Mouse (Mus musculus) intestine, embryonic 14.5 days (tissue): ENCODE results near the gene Glul. TPM values are rescaled to one million over a fixed set of nuclear protein-coding genes. Genes with fewer than 3 reads are reported as not detected.

Experiments
- ATAC-seq: fragments of 200-750 bp; cut with Nextera tagmentation; replicated peaks from 2 replicates; pipeline ENCODE4 v1.8.0; 2017; ENCODE audit warnings: low read depth, moderate number of reproducible peaks, moderate TSS enrichment, moderate library complexity; ENCODE audit not compliant: low FRiP score, low TSS enrichment
- DNase-seq: peaks from one replicate; pipeline ENCODE4 v3.0.0-alpha.2; 2018; ENCODE audit warnings: low spot score
- H3K27ac ChIP-seq: fragments of 300-500 bp; sonication (generic); 2 replicates; pipeline ENCODE4 v1.5.1; 2014; ENCODE audit warnings: low read depth, mild to moderate bottlenecking, control low read depth
- H3K27me3 ChIP-seq: fragments of 300-500 bp; sonication (generic); replicated peaks from 2 replicates; pipeline ENCODE4 v1.6.1; 2014; ENCODE audit warnings: low read length, control low read depth; ENCODE audit not compliant: control insufficient read depth, insufficient read depth
- H3K36me3 ChIP-seq: fragments of 300-500 bp; sonication (generic); 2 replicates; pipeline ENCODE4 v1.6.1; 2014; ENCODE audit warnings: low read length, control low read depth; ENCODE audit not compliant: control insufficient read depth, insufficient read depth
- H3K4me1 ChIP-seq: fragments of 300-500 bp; sonication (generic); replicated peaks from 2 replicates; pipeline ENCODE4 v1.6.1; 2014; ENCODE audit warnings: low read length, control low read depth, mixed read lengths; ENCODE audit not compliant: control insufficient read depth, insufficient read depth
- H3K4me2 ChIP-seq: fragments of 300-500 bp; sonication (generic); 2 replicates; pipeline ENCODE4 v1.6.1; 2014; ENCODE audit warnings: low read length
- H3K4me3 ChIP-seq: fragments of 300-500 bp; sonication (generic); 2 replicates; pipeline ENCODE4 v1.5.1; 2014; ENCODE audit warnings: low read depth, low read length, control low read depth, mixed read lengths
- H3K9ac ChIP-seq: fragments of 300-500 bp; sonication (generic); 2 replicates; pipeline ENCODE4 v1.6.1; 2014; ENCODE audit warnings: mild to moderate bottlenecking, low read length
- H3K9me3 ChIP-seq: fragments of 300-500 bp; sonication (generic); 2 replicates; pipeline ENCODE4 v1.6.1; 2016; ENCODE audit warnings: low read length, control low read depth; ENCODE audit not compliant: control insufficient read depth
- whole genome bisulfite sequencing: fragments of 180-500 bp; shearing (Covaris S2); extraction: QIAGEN DNeasy Blood & Tissue Kit; methylation state at CpG from one replicate; pipeline ENCODE4 v1.1.7; 2014; 5-methylcytosine and 5-hydroxymethylcytosine counted together
- polyA plus RNA-seq: library from polyadenylated mRNA; unstranded; fragments of >200 nt; fragmentation: Nextera tagmentation; extraction: Ambion mirVana; gene quantifications from 2 replicates; pipeline ENCODE4 v1.2.1, GENCODE M21; 2014

Gene Glul
- polyA plus RNA-seq, 1 experiment from 2014 or later: 91.7 TPM

DNA sequence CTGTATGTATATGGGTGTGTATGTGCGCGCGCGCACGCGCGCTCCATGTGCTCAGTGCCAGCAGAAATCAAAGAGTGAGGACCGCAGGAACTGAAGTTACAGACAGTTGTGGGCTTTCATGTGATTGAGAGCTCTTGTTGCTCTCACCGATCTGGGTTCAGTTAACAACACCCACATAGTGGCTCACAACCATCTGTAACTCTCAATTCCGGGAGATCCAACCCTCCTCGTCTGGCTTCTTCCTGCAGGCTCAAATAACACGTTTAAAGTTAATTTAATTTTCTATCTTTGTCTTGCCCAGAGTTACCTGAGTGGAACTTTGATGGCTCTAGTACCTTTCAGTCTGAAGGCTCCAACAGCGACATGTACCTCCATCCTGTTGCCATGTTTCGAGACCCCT lies 4.5 kb downstream of the Glul start:
- H3K4me1 ChIP-seq: peaks cover 14% of the 10 kb centered on the region
- no peak overlapping the region for H3K4me3 ChIP-seq
- H3K9ac ChIP-seq: no peak overlapping the region
- H3K27me3 ChIP-seq: no peaks in the 10 kb centered on the region
- no peak overlapping the region for H3K4me2 ChIP-seq
- DNase-seq (no peak), ATAC-seq (no peak)
- H3K36me3 ChIP-seq: peaks cover 67% of the 10 kb centered on the region
- 95% methylated on average over 14 of the region's 14 CpGs for WGBS
- no peak overlapping the region for H3K27ac ChIP-seq
- H3K9me3 ChIP-seq: no peaks in the 10 kb centered on the region

DNA sequence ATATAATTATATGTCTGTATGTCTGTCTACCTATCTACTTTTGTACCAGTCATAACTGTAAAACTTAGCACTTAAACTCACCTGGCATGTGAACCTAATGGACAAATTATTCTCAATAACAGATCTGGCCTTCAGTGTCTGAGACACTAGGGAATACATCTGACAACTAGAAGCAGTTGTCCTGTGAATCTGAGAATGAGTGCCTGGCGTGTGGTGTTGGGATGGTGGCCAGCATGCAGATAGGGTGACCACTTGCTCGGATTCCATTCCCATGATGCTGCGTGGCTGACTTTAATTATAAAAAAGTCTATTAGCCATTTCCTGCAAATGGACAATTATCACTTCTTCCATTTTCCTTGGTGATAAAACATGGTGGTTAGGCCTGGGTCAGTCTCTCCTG lies 6.1 kb downstream of the Glul start:
- Histone ChIP-seq H3K9ac (no peak overlapping the region), H3K9me3 (no peaks in the 10 kb centered on the region)

DNA sequence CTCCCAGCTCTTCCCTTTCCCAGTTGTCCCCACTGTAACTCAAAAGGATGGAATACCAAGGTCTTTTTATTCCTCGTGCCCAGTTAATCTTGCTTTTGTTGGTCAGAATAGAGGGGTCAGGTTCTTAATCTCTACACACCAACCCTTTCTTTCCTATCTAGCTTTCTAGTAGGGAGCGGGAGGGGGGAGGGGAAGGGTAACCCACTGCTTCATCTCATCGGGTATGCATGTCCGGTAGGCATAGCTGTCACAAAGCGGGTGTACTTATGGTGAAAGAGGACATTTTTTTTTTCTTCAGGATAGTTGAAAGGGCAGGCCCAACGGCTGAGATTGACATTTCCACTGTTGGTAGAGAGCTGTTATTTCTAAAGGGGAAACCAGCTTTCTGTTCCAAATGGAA lies 8.5 kb downstream of the Glul start:
- Histone ChIP-seq H3K27me3 (no peaks in the 10 kb centered on the region), H3K9ac (no peak overlapping the region), H3K4me3 (no peak overlapping the region), H3K27ac (no peak overlapping the region), H3K4me1 (no peaks in the 10 kb centered on the region), H3K36me3 (peaks cover 71% of the 10 kb centered on the region), H3K9me3 (no peaks in the 10 kb centered on the region), H3K4me2 (no peak overlapping the region)
- DNase-seq (no peak), ATAC-seq (no peak)
- 90% methylated on average over 6 of the region's 6 CpGs for WGBS

More for the DNA sequence above, 6.1 kb downstream of the Glul start:
- H3K4me3 ChIP-seq: no peak overlapping the region
- WGBS: 96% methylated on average over 3 of the region's 3 CpGs
- DNase-seq (no peak), ATAC-seq (no peak)
- H3K36me3 ChIP-seq: peaks cover 78% of the 10 kb centered on the region
- no peak overlapping the region for H3K27ac ChIP-seq
- peaks cover 14% of the 10 kb centered on the region for H3K4me1 ChIP-seq
- no peaks in the 10 kb centered on the region for H3K27me3 ChIP-seq
- no peak overlapping the region for H3K4me2 ChIP-seq

DNA sequence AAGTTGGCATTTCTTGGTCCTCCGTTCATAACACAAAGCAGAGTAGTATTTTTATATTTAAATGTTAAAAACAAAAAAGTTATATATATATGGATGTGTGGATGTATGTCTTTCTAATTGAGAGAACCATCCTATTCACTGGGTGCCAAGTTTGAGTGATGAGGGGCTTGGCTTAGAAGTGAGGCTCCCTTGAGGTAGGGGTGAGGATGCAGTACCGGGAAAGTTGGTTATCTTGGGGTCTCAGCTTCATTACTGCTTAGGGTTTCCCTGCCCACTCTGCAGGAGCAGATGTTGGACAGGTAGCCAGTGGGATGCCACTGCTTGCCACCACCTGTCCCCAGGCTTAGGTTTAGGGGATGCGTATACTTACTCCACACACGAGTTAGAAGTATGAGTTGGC lies 9.0 kb downstream of the Glul start:
- Histone ChIP-seq H3K27me3 (no peaks in the 10 kb centered on the region), H3K9me3 (no peaks in the 10 kb centered on the region), H3K4me1 (no peaks in the 10 kb centered on the region), H3K36me3 (peaks cover 65% of the 10 kb centered on the region), H3K4me2 (no peak overlapping the region), H3K4me3 (no peak overlapping the region), H3K9ac (no peak overlapping the region), H3K27ac (no peak overlapping the region)
- no peak for ATAC-seq
- 90% methylated on average over 4 of the region's 4 CpGs for WGBS
- DNase-seq: no peak

DNA sequence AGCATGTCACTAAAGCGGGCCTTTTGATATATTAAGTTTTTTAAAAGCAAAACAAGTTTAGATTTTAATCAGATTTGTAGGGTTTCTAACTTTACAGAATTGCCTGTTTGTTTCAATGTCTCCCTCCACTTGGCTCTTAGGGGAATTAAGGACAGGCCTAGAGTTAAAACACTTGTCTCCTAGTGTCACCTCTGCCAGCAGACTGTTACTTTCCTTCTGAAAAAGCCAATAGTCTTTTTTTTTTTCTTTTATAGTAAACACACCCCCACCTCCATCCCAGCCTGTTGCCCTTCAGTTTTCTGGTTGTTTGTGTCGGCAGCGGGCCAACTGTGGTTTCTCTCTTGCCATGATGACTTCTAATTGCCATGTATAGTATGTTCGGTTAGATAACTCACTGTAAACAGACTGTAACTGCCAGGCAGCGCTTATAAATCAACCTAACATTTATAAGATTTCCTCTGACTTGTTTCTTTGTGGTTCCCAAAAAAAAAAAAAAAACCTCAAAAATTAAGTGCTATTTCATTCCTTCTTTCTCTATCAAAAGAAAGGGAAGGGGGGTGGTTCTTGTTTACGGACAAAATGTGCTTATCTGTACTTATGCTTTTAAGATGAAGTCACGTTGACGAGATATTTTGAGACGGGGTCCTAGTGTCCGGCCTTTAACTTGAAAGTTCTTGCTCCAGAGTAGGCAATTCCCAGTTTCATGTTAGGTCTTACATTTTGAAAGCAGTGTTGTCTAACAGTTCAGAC lies 9.6 kb downstream of the Glul start:
- 74% methylated on average over 10 of the region's 10 CpGs for WGBS
- Histone ChIP-seq H3K4me3 (no peak overlapping the region), H3K4me1 (no peaks in the 10 kb centered on the region), H3K27ac (no peak overlapping the region), H3K9ac (no peak overlapping the region), H3K4me2 (no peak overlapping the region), H3K27me3 (no peaks in the 10 kb centered on the region), H3K36me3 (peaks cover 59% of the 10 kb centered on the region), H3K9me3 (no peaks in the 10 kb centered on the region)
- DNase-seq (no peak), ATAC-seq (no peak)

DNA sequence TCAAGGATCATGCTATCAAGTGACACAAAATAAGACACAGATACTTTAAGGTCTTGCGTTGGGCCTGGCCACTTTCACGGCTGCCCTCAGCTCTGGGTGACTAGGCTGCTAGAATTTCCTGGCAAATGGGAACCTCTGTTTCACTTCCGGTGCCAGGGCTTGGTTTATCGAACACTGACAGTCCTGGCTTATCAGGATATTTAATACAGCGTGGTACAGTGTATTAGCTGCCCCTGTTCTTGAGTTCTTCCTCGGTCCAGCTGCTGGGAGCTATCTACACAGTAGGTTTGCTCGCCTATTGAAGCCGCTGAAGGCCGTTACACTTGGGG lies 10.2 kb downstream of the Glul start:
- ATAC-seq (no peak), DNase-seq (no peak)
- Histone ChIP-seq H3K4me1 (no peaks in the 10 kb centered on the region), H3K4me3 (no peak overlapping the region), H3K27me3 (no peaks in the 10 kb centered on the region), H3K9me3 (no peaks in the 10 kb centered on the region), H3K27ac (no peak overlapping the region), H3K9ac (no peak overlapping the region), H3K36me3 (peaks cover 53% of the 10 kb centered on the region), H3K4me2 (no peak overlapping the region)
- 90% methylated on average over 9 of the region's 9 CpGs for WGBS

DNA sequence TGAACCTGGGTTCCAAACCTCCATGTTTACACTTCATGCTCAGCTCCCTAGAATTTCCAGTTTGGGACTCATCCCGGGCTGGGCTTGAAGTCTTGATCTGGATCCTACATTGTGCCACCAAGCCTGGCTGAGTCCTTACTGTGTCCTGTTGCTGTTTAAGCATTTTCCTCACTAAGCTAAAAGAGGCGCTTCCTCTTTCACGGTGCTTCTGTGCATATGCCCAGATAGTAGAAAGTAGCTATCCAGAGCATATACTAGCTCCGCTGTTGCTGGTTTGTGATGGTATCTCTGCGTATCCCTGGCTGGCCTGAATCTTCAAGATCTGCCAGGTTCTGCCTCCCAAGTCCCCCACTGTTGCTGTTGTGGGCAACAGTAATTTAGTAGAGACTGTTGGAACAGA lies 10.7 kb downstream of the Glul start:
- no peak overlapping the region for H3K4me3 ChIP-seq
- no peak for DNase-seq
- H3K4me1 ChIP-seq: no peaks in the 10 kb centered on the region
- WGBS: 81% methylated on average over 5 of the region's 5 CpGs
- ATAC-seq: no peak
- peaks cover 48% of the 10 kb centered on the region for H3K36me3 ChIP-seq
- no peaks in the 10 kb centered on the region for H3K27me3 ChIP-seq
- no peak overlapping the region for H3K4me2 ChIP-seq
- no peaks in the 10 kb centered on the region for H3K9me3 ChIP-seq
- no peak overlapping the region for H3K9ac ChIP-seq
- H3K27ac ChIP-seq: no peak overlapping the region

DNA sequence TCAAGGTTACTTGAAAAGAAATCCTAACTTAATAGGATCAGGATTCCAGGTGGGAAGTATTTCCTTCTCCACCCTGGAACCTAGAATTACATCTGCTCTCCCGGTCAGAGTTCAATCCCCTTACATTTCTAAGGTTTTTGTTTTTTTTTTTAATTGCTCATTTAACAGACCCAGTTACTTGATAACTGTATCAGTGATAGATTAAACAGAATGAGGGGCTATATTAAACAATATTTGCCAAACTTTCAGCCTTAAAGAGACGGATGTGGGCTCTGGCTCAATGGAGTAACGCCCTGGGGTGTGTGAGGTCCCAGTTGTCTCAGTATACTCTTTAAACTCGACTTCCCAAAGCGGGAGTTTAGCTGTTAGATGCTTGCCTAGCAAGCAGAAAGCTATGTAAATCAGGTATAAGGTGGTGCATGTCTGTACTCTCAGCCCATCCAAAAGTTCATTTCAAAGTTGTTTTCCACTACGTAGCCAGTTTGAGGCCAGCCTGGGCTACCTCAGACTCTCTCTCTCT lies 11.6 kb downstream of the Glul start:
- no peak overlapping the region for H3K27ac ChIP-seq
- H3K4me3 ChIP-seq: no peak overlapping the region
- no peaks in the 10 kb centered on the region for H3K4me1 ChIP-seq
- no peaks in the 10 kb centered on the region for H3K9me3 ChIP-seq
- no peak overlapping the region for H3K4me2 ChIP-seq
- ATAC-seq (no peak), DNase-seq (no peak)
- H3K27me3 ChIP-seq: no peaks in the 10 kb centered on the region
- H3K36me3 ChIP-seq: peaks cover 39% of the 10 kb centered on the region
- no peak overlapping the region for H3K9ac ChIP-seq
- WGBS: 79% methylated on average over 6 of the region's 6 CpGs

DNA sequence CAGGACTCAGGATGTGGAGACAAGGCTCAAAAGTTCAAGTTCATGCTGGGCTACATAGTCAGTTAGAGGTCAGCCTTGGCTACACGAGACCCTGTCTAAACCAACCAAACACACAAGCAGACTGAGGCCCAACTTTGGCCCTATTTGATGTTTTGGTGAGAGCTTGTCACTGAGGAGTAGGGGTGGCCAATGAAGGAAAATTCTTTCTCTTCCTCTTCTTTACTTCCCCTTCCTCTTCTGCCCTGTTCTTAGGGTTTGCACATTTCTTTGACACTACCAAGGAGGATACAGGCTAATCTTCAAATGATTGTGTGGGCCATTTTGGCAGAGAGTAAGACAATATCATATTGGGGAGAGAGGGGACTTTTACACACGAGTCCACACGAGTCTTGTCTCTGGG lies 14.1 kb downstream of the Glul start:
- H3K27ac ChIP-seq: no peak overlapping the region
- 78% methylated on average over 3 of the region's 3 CpGs for WGBS
- ATAC-seq (no peak), DNase-seq (no peak)
- no peaks in the 10 kb centered on the region for H3K27me3 ChIP-seq
- H3K36me3 ChIP-seq: peaks cover 14% of the 10 kb centered on the region
- no peaks in the 10 kb centered on the region for H3K4me1 ChIP-seq
- H3K4me2 ChIP-seq: no peak overlapping the region
- H3K9ac ChIP-seq: no peak overlapping the region
- no peaks in the 10 kb centered on the region for H3K9me3 ChIP-seq
- H3K4me3 ChIP-seq: no peak overlapping the region
